Mouse (Mus musculus): ENCODE results near the gene Gins2. TPM values are rescaled to one million over a fixed set of nuclear protein-coding genes. Genes with fewer than 3 reads are reported as not detected.
A peak's percentile ranks its signal among the peaks of the same experiment; 100 is the strongest.

Gene Gins2
- polyA plus RNA-seq, 1 experiment from 2014 or later, result 132 TPM

GRCm38 (mm10) chr8:120534080-120534479 is 55.0 kb downstream of the Gins2 start:
- Histone ChIP-seq H3K36me3 (replicated peaks; ENCODE audit: control insufficient read depth, insufficient read depth, low read depth, low read length) (no peaks in the 10 kb centered on the region), H3K4me1 (ENCODE audit: control insufficient read depth, insufficient read depth, low read length) (peaks cover 54% of the 10 kb centered on the region), H3K27ac (replicated peaks; ENCODE audit: low read depth, low read length) (no peak overlapping the region), H3K27me3 (ENCODE audit: control insufficient read depth, insufficient read depth, low read length) (peaks cover 3% of the 10 kb centered on the region; the same call in 1 of the 2 replicates), H3K9me3 (replicated peaks; ENCODE audit: control insufficient read depth, low read length) (no peaks in the 10 kb centered on the region), H3K4me2 (ENCODE audit: low read depth, low read length) (no peak overlapping the region), H3K4me3 (ENCODE audit: low read depth, low read length) (no peak overlapping the region), H3K9ac (replicated peaks; ENCODE audit: low read length) (no peak overlapping the region)
- WGBS, result 30% methylated on average over 8 of the region's 8 CpGs
- DNase-seq (ENCODE audit: low spot score) (no peak), ATAC-seq (replicated peaks; ENCODE audit: insufficient number of reproducible peaks, low FRiP score, low TSS enrichment, low read depth) (no peak)

- H3K9ac ChIP-seq (replicated peaks; ENCODE audit: low read length), result peak overlapping the region; percentile 4; the same call in 1 of the 2 replicates
- ATAC-seq (replicated peaks; ENCODE audit: insufficient number of reproducible peaks, low FRiP score, low TSS enrichment, low read depth), result no peak
- H3K36me3 ChIP-seq (replicated peaks; ENCODE audit: control insufficient read depth, insufficient read depth, low read depth, low read length), result no peaks in the 10 kb centered on the region
- WGBS, result 30% methylated on average over 3 of the region's 3 CpGs
- H3K27me3 ChIP-seq (ENCODE audit: control insufficient read depth, insufficient read depth, low read length), result peaks cover 3% of the 10 kb centered on the region; the same call in 1 of the 2 replicates
- no peak overlapping the region for H3K4me3 ChIP-seq (ENCODE audit: low read depth, low read length)
- H3K9me3 ChIP-seq (replicated peaks; ENCODE audit: control insufficient read depth, low read length), result no peaks in the 10 kb centered on the region
- peak overlapping the region; percentile 40 for H3K4me2 ChIP-seq (ENCODE audit: low read depth, low read length)
- H3K27ac ChIP-seq (replicated peaks; ENCODE audit: low read depth, low read length), result peak overlapping the region; percentile 61
- no peak for DNase-seq (ENCODE audit: low spot score)
- H3K4me1 ChIP-seq (ENCODE audit: control insufficient read depth, insufficient read depth, low read length), result peaks cover 47% of the 10 kb centered on the region
Measured at GRCm38 (mm10) chr8:120533380-120533779, 55.7 kb downstream of the Gins2 start.

GRCm38 (mm10) chr8:120532517-120533215 is 56.4 kb downstream of the Gins2 start:
- WGBS, result under 1% methylated on average over 29 of the region's 29 CpGs

GRCm38 (mm10) chr8:120531775-120532516 is 57.2 kb downstream of the Gins2 start:
- peaks cover 3% of the 10 kb centered on the region; the same call in 1 of the 2 replicates for H3K27me3 ChIP-seq (ENCODE audit: control insufficient read depth, insufficient read depth, low read length)
- H3K4me3 ChIP-seq (ENCODE audit: low read depth, low read length), result no peak overlapping the region
- H3K9me3 ChIP-seq (replicated peaks; ENCODE audit: control insufficient read depth, low read length), result no peaks in the 10 kb centered on the region
- no peaks in the 10 kb centered on the region for H3K36me3 ChIP-seq (replicated peaks; ENCODE audit: control insufficient read depth, insufficient read depth, low read depth, low read length)
- H3K4me2 ChIP-seq (ENCODE audit: low read depth, low read length), result peak overlapping the region; percentile 11; the same call in 1 of the 2 replicates
- peaks cover 50% of the 10 kb centered on the region for H3K4me1 ChIP-seq (ENCODE audit: control insufficient read depth, insufficient read depth, low read length)
- 0 out of 2 replicates have a peak overlapping the region, but pooled peaks have one; percentile 0 for H3K9ac ChIP-seq (replicated peaks; ENCODE audit: low read length)
- H3K27ac ChIP-seq (replicated peaks; ENCODE audit: low read depth, low read length), result peak overlapping the region; percentile 48
- ATAC-seq (replicated peaks; ENCODE audit: insufficient number of reproducible peaks, low FRiP score, low TSS enrichment, low read depth), result no peak
- 52% methylated on average over 10 of the region's 10 CpGs for WGBS
- no peak for DNase-seq (ENCODE audit: low spot score)

More at GRCm38 (mm10) chr8:120532517-120533215, 56.4 kb downstream of the Gins2 start:
- H3K4me3 ChIP-seq (ENCODE audit: low read depth, low read length), result peak overlapping the region; percentile 0; the same call in 1 of the 2 replicates
- peak overlapping the region; percentile 40 for H3K4me2 ChIP-seq (ENCODE audit: low read depth, low read length)
- peaks cover 3% of the 10 kb centered on the region; the same call in 1 of the 2 replicates for H3K27me3 ChIP-seq (ENCODE audit: control insufficient read depth, insufficient read depth, low read length)
- H3K9ac ChIP-seq (replicated peaks; ENCODE audit: low read length), result peak overlapping the region; percentile 4; the same call in 1 of the 2 replicates
- H3K36me3 ChIP-seq (replicated peaks; ENCODE audit: control insufficient read depth, insufficient read depth, low read depth, low read length), result no peaks in the 10 kb centered on the region
- H3K9me3 ChIP-seq (replicated peaks; ENCODE audit: control insufficient read depth, low read length), result no peaks in the 10 kb centered on the region
- no peak for ATAC-seq (replicated peaks; ENCODE audit: insufficient number of reproducible peaks, low FRiP score, low TSS enrichment, low read depth)
- H3K27ac ChIP-seq (replicated peaks; ENCODE audit: low read depth, low read length), result peak overlapping the region; percentile 61
- DNase-seq (ENCODE audit: low spot score), result peak; percentile 66
- peaks cover 50% of the 10 kb centered on the region for H3K4me1 ChIP-seq (ENCODE audit: control insufficient read depth, insufficient read depth, low read length)

GRCm38 (mm10) chr8:120530954-120531656 is 58.0 kb downstream of the Gins2 start:
- no peak overlapping the region for H3K4me3 ChIP-seq (ENCODE audit: low read depth, low read length)
- peaks cover 45% of the 10 kb centered on the region for H3K4me1 ChIP-seq (ENCODE audit: control insufficient read depth, insufficient read depth, low read length)
- no peak for DNase-seq (ENCODE audit: low spot score)
- H3K9me3 ChIP-seq (replicated peaks; ENCODE audit: control insufficient read depth, low read length), result no peaks in the 10 kb centered on the region
- H3K27ac ChIP-seq (replicated peaks; ENCODE audit: low read depth, low read length), result no peak overlapping the region
- H3K4me2 ChIP-seq (ENCODE audit: low read depth, low read length), result no peak overlapping the region
- H3K27me3 ChIP-seq (ENCODE audit: control insufficient read depth, insufficient read depth, low read length), result peaks cover 3% of the 10 kb centered on the region; the same call in 1 of the 2 replicates
- no peak overlapping the region for H3K9ac ChIP-seq (replicated peaks; ENCODE audit: low read length)
- 58% methylated on average over 15 of the region's 16 CpGs for WGBS
- H3K36me3 ChIP-seq (replicated peaks; ENCODE audit: control insufficient read depth, insufficient read depth, low read depth, low read length), result no peaks in the 10 kb centered on the region
- ATAC-seq (replicated peaks; ENCODE audit: insufficient number of reproducible peaks, low FRiP score, low TSS enrichment, low read depth), result no peak

GRCm38 (mm10) chr8:120529226-120529625 is 59.9 kb downstream of the Gins2 start:
- Histone ChIP-seq H3K9me3 (replicated peaks; ENCODE audit: control insufficient read depth, low read length) (no peaks in the 10 kb centered on the region), H3K9ac (replicated peaks; ENCODE audit: low read length) (no peak overlapping the region), H3K4me2 (ENCODE audit: low read depth, low read length) (no peak overlapping the region), H3K27me3 (ENCODE audit: control insufficient read depth, insufficient read depth, low read length) (peaks cover 2% of the 10 kb centered on the region; the same call in 1 of the 2 replicates), H3K27ac (replicated peaks; ENCODE audit: low read depth, low read length) (no peak overlapping the region), H3K4me3 (ENCODE audit: low read depth, low read length) (no peak overlapping the region), H3K4me1 (ENCODE audit: control insufficient read depth, insufficient read depth, low read length) (peaks cover 35% of the 10 kb centered on the region), H3K36me3 (replicated peaks; ENCODE audit: control insufficient read depth, insufficient read depth, low read depth, low read length) (no peaks in the 10 kb centered on the region)
- no peak for ATAC-seq (replicated peaks; ENCODE audit: insufficient number of reproducible peaks, low FRiP score, low TSS enrichment, low read depth)
- WGBS, result 58% methylated on average over 7 of the region's 7 CpGs
- no peak for DNase-seq (ENCODE audit: low spot score)
